Mouse (Mus musculus) limb, embryonic 14.5 days (tissue): ENCODE data around the gene Zfp944. TPM values are rescaled to one million over a fixed set of nuclear protein-coding genes. Genes with fewer than 3 reads are reported as not detected.
A peak's percentile ranks its signal among the peaks of the same experiment; 100 is the strongest.
"Not testable (repeated sequence)": the region's sequence is repeated elsewhere in the genome, so short reads cannot be mapped to it uniquely, and the experiment has no call there.

Experiments
- ATAC-seq: fragments of 200-750 bp; cut with Nextera tagmentation; 2 replicates; pipeline ENCODE4 v1.8.0; 2017; ENCODE audit warnings: low read depth, moderate number of reproducible peaks, moderate TSS enrichment; ENCODE audit not compliant: low FRiP score
- DNase-seq: peaks from one replicate; pipeline ENCODE4 v3.0.0-alpha.2; 2015; ENCODE audit warnings: low spot score
- H3K27ac ChIP-seq: fragments of 300-500 bp; sonication (generic); replicated peaks from 2 replicates; pipeline ENCODE4 v1.5.1; 2014; ENCODE audit warnings: low read depth, mild to moderate bottlenecking, low read length, moderate library complexity, mixed read lengths
- H3K27me3 ChIP-seq: fragments of 300-500 bp; sonication (generic); 2 replicates; pipeline ENCODE4 v1.6.1; 2014; ENCODE audit warnings: low read length, mixed read lengths; ENCODE audit not compliant: control insufficient read depth, insufficient read depth
- H3K36me3 ChIP-seq: fragments of 300-500 bp; sonication (generic); 2 replicates; pipeline ENCODE4 v1.6.1; 2014; ENCODE audit warnings: mild to moderate bottlenecking, low read length, moderate library complexity, mixed read lengths; ENCODE audit not compliant: control insufficient read depth, insufficient read depth
- H3K4me1 ChIP-seq: fragments of 300-500 bp; sonication (generic); 2 replicates; pipeline ENCODE4 v1.6.1; 2014; ENCODE audit warnings: antibody characterized with exemption, low read length, mixed read lengths; ENCODE audit not compliant: control insufficient read depth, insufficient read depth
- H3K4me2 ChIP-seq: fragments of 300-500 bp; sonication (generic); replicated peaks from 2 replicates; pipeline ENCODE4 v1.6.1; 2014; ENCODE audit warnings: low read depth, mild to moderate bottlenecking, low read length, moderate library complexity; ENCODE audit not compliant: severe bottlenecking
- H3K4me3 ChIP-seq: fragments of 300-500 bp; sonication (generic); replicated peaks from 2 replicates; pipeline ENCODE4 v1.5.1; 2014; ENCODE audit warnings: low read length
- H3K9ac ChIP-seq: fragments of 300-500 bp; sonication (generic); 2 replicates; pipeline ENCODE4 v1.6.1; 2014; ENCODE audit warnings: mild to moderate bottlenecking, low read depth, low read length, moderate library complexity; ENCODE audit not compliant: severe bottlenecking
- H3K9me3 ChIP-seq: fragments of 300-500 bp; sonication (generic); 2 replicates; pipeline ENCODE4 v1.6.1; 2016; ENCODE audit warnings: low read length; ENCODE audit not compliant: control insufficient read depth
- POLR2A ChIP-seq: fragments of 200-500 bp; IDR thresholded peaks from 2 replicates; pipeline ENCODE4 v1.8.0; 2012; ENCODE audit warnings: inconsistent platforms, mild to moderate bottlenecking, moderate library complexity, borderline replicate concordance; ENCODE audit not compliant: insufficient read depth, insufficient read length; ENCODE audit errors: extremely low read depth
- WGBS: fragments of 180-500 bp; shearing (Covaris S2); extraction: QIAGEN DNeasy Blood & Tissue Kit; methylation state at CpG from one replicate; pipeline ENCODE4 v1.1.7; 2014; 5-methylcytosine and 5-hydroxymethylcytosine counted together
- polyA plus RNA-seq, 2 experiments: library from polyadenylated mRNA; depleted of rRNA in 1 of 2; stranded (reverse) in 1 of 2; unstranded in 1 of 2; fragments of >200 nt; fragmentation: Nextera tagmentation in 1 of 2; extraction: Ambion mirVana in 1 of 2; gene quantifications; 2 replicates each; pipeline versions ENCODE4 v1.2.1 to v1.2.3; 2012 to 2014

The Zfp944 gene
- polyA plus RNA-seq (2012; rRNA removed) (6.5 and 9.6 TPM in 2 replicates), polyA plus RNA-seq (2014; fragmentation: Nextera tagmentation; extraction: Ambion mirVana) (13.8 and 16.7 TPM in 2 replicates)

- peak within 1 kb of the TSS; percentile 79 for H3K27ac ChIP-seq
Measured at GRCm38 (mm10) chr17:22361101-22361781, at the start of gene Zfp944, which contains the start of gene Zfp758. Gene Zfp944, minus strand, starts transcription at chr17:22361400. Gene Zfp758, plus strand, starts transcription at chr17:22361453.

DNA sequence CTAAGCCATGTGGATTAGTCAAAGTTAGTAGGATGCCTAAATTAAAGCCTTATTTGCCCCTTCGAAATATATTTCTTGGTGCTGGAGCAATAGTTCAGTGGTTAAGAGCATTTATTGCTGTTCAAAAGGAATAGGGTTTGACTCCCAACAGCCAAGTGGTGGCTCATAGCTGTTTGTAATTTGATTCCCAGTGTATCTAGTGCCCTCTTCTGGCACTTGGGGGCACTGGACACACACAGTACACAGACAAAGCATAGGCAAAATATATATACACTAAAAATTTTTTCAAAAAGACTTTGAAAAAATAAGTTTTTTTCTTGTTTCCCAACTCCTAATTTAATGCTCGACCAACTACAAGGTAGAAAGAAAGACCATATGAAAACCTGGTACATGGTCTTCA, 49.6 kb upstream of the Zfp944 start:
- no peak for DNase-seq
- H3K9me3 ChIP-seq: no peaks in the 10 kb centered on the region
- no peaks in the 10 kb centered on the region for H3K27me3 ChIP-seq
- no peaks in the 10 kb centered on the region for H3K4me1 ChIP-seq
- H3K4me2 ChIP-seq: no peak overlapping the region
- ATAC-seq: no peak
- WGBS: 69% methylated on average over 2 of the region's 2 CpGs
- no peak overlapping the region for H3K9ac ChIP-seq
- no peaks in the 10 kb centered on the region for H3K36me3 ChIP-seq
- no peak overlapping the region for H3K4me3 ChIP-seq
- TF ChIP-seq POLR2A: no peak
- no peak overlapping the region for H3K27ac ChIP-seq

More at GRCm38 (mm10) chr17:22361101-22361781, at the start of gene Zfp944, which contains the start of gene Zfp758:
- not testable (repeated sequence) for H3K4me1 ChIP-seq, H3K9me3 ChIP-seq, H3K27me3 ChIP-seq
- Histone ChIP-seq H3K4me3 (peak within 1 kb of the TSS; percentile 51), H3K4me2 (peak within 1 kb of the TSS; percentile 51), H3K36me3 (peaks cover 15% of the 10 kb centered on the region), H3K9ac (peak within 1 kb of the TSS; percentile 72)
- ATAC-seq: peak; percentile 98
- peak; percentile 16 for DNase-seq
- 0% methylated on average over 26 of the region's 43 CpGs for WGBS

GRCm38 (mm10) chr17:22363895-22364294, 2.7 kb upstream of the Zfp944 start:
- Histone ChIP-seq H3K4me3 (no peak overlapping the region), H3K9ac (no peak overlapping the region), H3K4me2 (no peak overlapping the region), H3K27me3 (no peaks in the 10 kb centered on the region), H3K9me3 (peaks cover 3% of the 10 kb centered on the region), H3K4me1 (no peaks in the 10 kb centered on the region), H3K27ac (no peak overlapping the region), H3K36me3 (peaks cover 3% of the 10 kb centered on the region; the same call in 1 of the 2 replicates)
- ATAC-seq: no peak
- WGBS: 96% methylated on average over 3 of the region's 3 CpGs
- DNase-seq: no peak
- TF ChIP-seq POLR2A: no peak

DNA sequence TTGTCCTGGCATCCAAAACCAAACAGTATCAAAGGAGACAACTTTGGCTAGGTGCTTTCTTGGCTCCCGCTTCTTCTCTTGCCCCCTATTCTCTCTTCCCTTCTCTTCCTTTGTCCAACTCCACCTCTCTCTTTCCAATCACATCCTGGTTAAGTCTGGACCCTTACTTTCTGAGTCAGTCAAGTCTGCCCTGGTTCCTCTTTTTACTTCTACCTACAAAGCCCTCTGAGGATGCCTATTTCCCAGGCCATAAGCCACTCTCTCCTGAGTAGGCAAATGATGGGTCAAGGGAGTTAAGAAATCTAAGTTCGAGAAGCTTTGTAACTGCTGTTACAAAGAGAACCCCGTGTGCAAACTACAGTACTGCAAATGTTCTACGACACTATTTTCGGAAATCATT, 628 bp downstream of the Zfp944 start:
- H3K4me1 ChIP-seq: no peaks in the 10 kb centered on the region
- peaks cover 17% of the 10 kb centered on the region for H3K36me3 ChIP-seq
- H3K4me2 ChIP-seq: peak overlapping the region; percentile 51
- ATAC-seq (no peak), DNase-seq (no peak)
- no peak overlapping the region for H3K27ac ChIP-seq
- no peaks in the 10 kb centered on the region for H3K27me3 ChIP-seq
- H3K4me3 ChIP-seq: peak overlapping the region; percentile 51
- peak overlapping the region; percentile 72 for H3K9ac ChIP-seq
- H3K9me3 ChIP-seq: peaks cover 3% of the 10 kb centered on the region
- no peak for TF ChIP-seq POLR2A
- WGBS: 23% methylated on average over 5 of the region's 5 CpGs

DNA sequence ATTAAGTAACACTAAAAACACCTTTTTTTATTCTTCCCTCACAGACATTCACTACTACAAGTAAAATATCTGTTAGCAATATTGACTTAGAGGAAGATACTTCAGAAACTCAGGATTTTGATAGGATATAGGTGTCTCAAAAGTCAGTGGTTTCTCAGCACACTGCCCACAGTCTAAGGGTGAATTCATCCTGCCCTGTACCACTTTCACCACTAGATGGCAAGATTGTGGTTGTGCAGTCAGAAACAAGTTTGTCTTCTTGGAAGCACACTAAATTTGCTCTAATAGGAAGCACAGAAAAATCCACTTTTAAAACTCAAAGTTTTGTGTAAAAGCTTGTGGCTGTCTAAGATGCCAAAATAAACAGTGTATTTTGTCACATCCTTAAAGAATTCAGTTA, 8.4 kb downstream of the Zfp944 start:
- no peaks in the 10 kb centered on the region for H3K27me3 ChIP-seq
- no peak overlapping the region for H3K4me3 ChIP-seq
- no peak for TF ChIP-seq POLR2A
- no peak overlapping the region for H3K27ac ChIP-seq
- H3K36me3 ChIP-seq: peaks cover 18% of the 10 kb centered on the region
- DNase-seq: peak; percentile 49
- no peak overlapping the region for H3K9ac ChIP-seq
- H3K9me3 ChIP-seq: no peaks in the 10 kb centered on the region
- no peak overlapping the region for H3K4me2 ChIP-seq
- no peak for ATAC-seq
- no peaks in the 10 kb centered on the region for H3K4me1 ChIP-seq

DNA sequence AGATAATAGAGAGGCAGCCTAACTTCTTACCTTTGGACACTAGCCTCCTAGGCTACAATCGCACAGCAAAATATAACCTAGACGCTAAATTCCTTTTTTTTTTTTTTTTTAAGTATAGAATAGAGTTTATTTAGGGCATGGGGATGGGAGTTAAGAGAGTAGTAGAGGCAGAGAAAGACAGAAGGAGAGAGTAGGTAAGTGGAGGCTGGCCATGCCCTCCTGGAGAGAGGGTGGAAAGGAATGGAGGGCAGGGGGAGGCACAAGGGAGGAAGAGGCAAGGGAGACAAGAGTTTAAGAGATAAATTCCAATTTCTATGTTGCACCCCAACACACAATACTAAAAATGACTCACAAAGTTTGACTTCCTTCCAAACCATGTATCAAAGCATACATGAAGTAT, 46.0 kb downstream of the Zfp944 start:
- H3K27ac ChIP-seq: 0 out of 2 replicates have a peak overlapping the region, but pooled peaks have one; percentile 48
- not testable (repeated sequence) for H3K4me1 ChIP-seq, DNase-seq, ATAC-seq, H3K27me3 ChIP-seq, H3K36me3 ChIP-seq, H3K9me3 ChIP-seq
- peak overlapping the region; percentile 48 for H3K4me2 ChIP-seq
- 14% methylated on average over 2 of the region's 2 CpGs for WGBS
- H3K4me3 ChIP-seq: peak overlapping the region; percentile 50
- peak overlapping the region; percentile 69 for H3K9ac ChIP-seq
